Mouse (Mus musculus) CH12F3 (cell line): ENCODE data around the gene Gm17467.
"Not testable (repeated sequence)": the region's sequence is repeated elsewhere in the genome, so short reads cannot be mapped to it uniquely, and the experiment has no call there.

Experiments used
- in situ Hi-C: fragments of 300-500 bp; cut with MboI; formaldehyde crosslinking; loops from 2 replicates; pipeline ENCODE4 v1.14.3; 2020; ENCODE audit warnings: low sequenced_read_pairs

The Gm17467 gene

GRCm38 (mm10) chrX:123704691-123705090 is at the start of gene Gm17467:
TSS of gene Gm17467 (minus strand) at chrX:123704791.
- in situ Hi-C loops, result not testable (repeated sequence)
